Mouse (Mus musculus) lung, adult 2 months (tissue): ENCODE measurements around the gene Hist1h1b.

Experiments
- CTCF ChIP-seq: fragments of 200-500 bp; IDR thresholded peaks from 2 replicates; pipeline ENCODE4 v1.5.1; 2011; ENCODE audit warnings: mild to moderate bottlenecking, low read length, control low read depth; ENCODE audit not compliant: insufficient read depth
- POLR2A ChIP-seq: fragments of 200-500 bp; IDR thresholded peaks from 2 replicates; pipeline ENCODE4 v1.6.1; 2011; ENCODE audit warnings: low read depth, mild to moderate bottlenecking, control low read depth, low read length, borderline replicate concordance; ENCODE audit errors: extremely low read depth

DNA sequence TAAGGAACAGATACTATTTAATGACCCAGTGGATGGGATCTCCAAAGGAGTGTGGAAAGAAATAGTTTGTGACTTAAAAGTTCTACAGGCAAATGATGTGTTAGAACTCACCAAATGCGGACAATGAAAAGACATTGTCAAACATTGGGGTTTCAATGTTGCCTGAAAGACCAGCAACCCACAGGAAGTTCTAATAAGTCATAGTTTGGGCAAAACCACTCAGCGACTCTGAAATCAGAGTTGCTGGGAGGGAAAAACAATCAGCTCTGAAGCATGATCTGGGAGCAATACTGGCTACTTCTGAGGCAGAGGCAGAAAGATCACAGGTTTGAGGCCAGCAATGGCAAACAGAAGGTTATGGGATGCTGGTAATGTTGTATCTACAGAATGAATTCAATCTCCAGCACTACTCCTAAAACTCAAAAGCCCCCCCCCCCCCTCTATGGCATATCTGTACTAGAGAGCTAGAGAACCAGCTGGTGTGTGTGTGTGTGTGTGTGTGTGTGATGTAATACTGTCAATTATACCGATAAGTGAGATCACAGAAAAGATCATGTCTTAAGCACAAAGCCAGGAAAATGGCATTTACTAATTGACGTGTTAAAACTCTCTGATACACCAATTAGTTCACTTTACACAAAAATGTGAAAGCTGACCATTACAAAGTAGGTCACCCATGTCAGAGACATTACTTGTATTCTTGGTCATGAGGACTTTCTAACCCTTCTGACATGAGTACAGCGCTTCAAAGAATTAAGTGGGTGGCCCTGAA, 30.9 kb downstream of the Hist1h1b start:
- no peak for TF ChIP-seq CTCF
- TF ChIP-seq POLR2A = no peak
